Mouse (Mus musculus) forebrain, embryonic 12.5 days (tissue): ENCODE results near the gene Acsl1. TPM values are rescaled to one million over a fixed set of nuclear protein-coding genes. Genes with fewer than 3 reads are reported as not detected.

Experiments used
- ATAC-seq: fragments of 200-750 bp; cut with Nextera tagmentation; 2 replicates; pipeline ENCODE4 v1.8.0; 2017; ENCODE audit warnings: moderate TSS enrichment; ENCODE audit not compliant: low FRiP score
- H3K27ac ChIP-seq: fragments of 300-500 bp; sonication (generic); 2 replicates; pipeline ENCODE4 v1.5.1; 2016; ENCODE audit warnings: mild to moderate bottlenecking
- H3K27me3 ChIP-seq: fragments of 300-500 bp; sonication (generic); 2 replicates; pipeline ENCODE4 v1.6.1; 2016; ENCODE audit warnings: mild to moderate bottlenecking
- H3K36me3 ChIP-seq: fragments of 300-500 bp; sonication (generic); replicated peaks from 2 replicates; pipeline ENCODE4 v1.6.1; 2016; ENCODE audit warnings: mild to moderate bottlenecking
- H3K4me1 ChIP-seq: fragments of 300-500 bp; sonication (generic); 2 replicates; pipeline ENCODE4 v1.6.1; 2016
- H3K4me2 ChIP-seq: fragments of 300-500 bp; sonication (generic); 2 replicates; pipeline ENCODE4 v1.6.1; 2016; ENCODE audit warnings: mild to moderate bottlenecking, moderate library complexity
- H3K4me3 ChIP-seq: fragments of 300-500 bp; sonication (generic); replicated peaks from 2 replicates; pipeline ENCODE4 v1.5.1; 2016; ENCODE audit warnings: mild to moderate bottlenecking
- H3K9ac ChIP-seq: fragments of 300-500 bp; sonication (generic); 2 replicates; pipeline ENCODE4 v1.6.1; 2016; ENCODE audit warnings: mild to moderate bottlenecking
- H3K9me3 ChIP-seq: fragments of 300-500 bp; sonication (generic); 2 replicates; pipeline ENCODE4 v1.6.1; 2016
- WGBS: fragments of 180-500 bp; shearing (Covaris S2); methylation state at CpG from one replicate; pipeline ENCODE4 v1.1.7; 2016; 5-methylcytosine and 5-hydroxymethylcytosine counted together
- polyA plus RNA-seq: library from polyadenylated mRNA; unstranded; fragments of >200 nt; fragmentation: Nextera tagmentation; extraction: Ambion mirVana; gene quantifications from 2 replicates; pipeline ENCODE4 v1.2.1, GENCODE M21; 2016

Acsl1 gene
- polyA plus RNA-seq, 1 experiment from 2014 or later = 7.0 TPM

GRCm38 (mm10) chr8:46520667-46521066 is 49.8 kb downstream of the Acsl1 start:
- no peak overlapping the region for H3K27ac ChIP-seq
- H3K9me3 ChIP-seq = no peaks in the 10 kb centered on the region
- no peak overlapping the region for H3K4me3 ChIP-seq
- 93% methylated on average over 6 of the region's 6 CpGs for WGBS
- H3K4me1 ChIP-seq = no peaks in the 10 kb centered on the region
- ATAC-seq = no peak
- H3K36me3 ChIP-seq = no peaks in the 10 kb centered on the region
- no peak overlapping the region for H3K9ac ChIP-seq
- H3K27me3 ChIP-seq = no peaks in the 10 kb centered on the region
- H3K4me2 ChIP-seq = no peak overlapping the region

- H3K9ac ChIP-seq = no peak overlapping the region
- no peak overlapping the region for H3K27ac ChIP-seq
- no peak overlapping the region for H3K4me2 ChIP-seq
- no peak overlapping the region for H3K4me3 ChIP-seq
- H3K4me1 ChIP-seq = 0 out of 2 replicates have a peak, but pooled peaks cover 7% of the 10 kb centered on the region
- 84% methylated on average over 8 of the region's 8 CpGs for WGBS
- H3K9me3 ChIP-seq = no peaks in the 10 kb centered on the region
- no peaks in the 10 kb centered on the region for H3K36me3 ChIP-seq
- H3K27me3 ChIP-seq = no peaks in the 10 kb centered on the region
- no peak for ATAC-seq
Measured at GRCm38 (mm10) chr8:46526098-46526497, 55.3 kb downstream of the Acsl1 start.

GRCm38 (mm10) chr8:46526821-46527220 is 56.0 kb downstream of the Acsl1 start:
- Histone ChIP-seq H3K9me3 (no peaks in the 10 kb centered on the region), H3K36me3 (no peaks in the 10 kb centered on the region), H3K4me3 (no peak overlapping the region), H3K4me2 (no peak overlapping the region), H3K4me1 (0 out of 2 replicates have a peak, but pooled peaks cover 7% of the 10 kb centered on the region), H3K27me3 (no peaks in the 10 kb centered on the region), H3K9ac (no peak overlapping the region), H3K27ac (no peak overlapping the region)
- ATAC-seq = peak; percentile 30; the same call in 1 of the 2 replicates
- 80% methylated on average over 10 of the region's 10 CpGs for WGBS

DNA sequence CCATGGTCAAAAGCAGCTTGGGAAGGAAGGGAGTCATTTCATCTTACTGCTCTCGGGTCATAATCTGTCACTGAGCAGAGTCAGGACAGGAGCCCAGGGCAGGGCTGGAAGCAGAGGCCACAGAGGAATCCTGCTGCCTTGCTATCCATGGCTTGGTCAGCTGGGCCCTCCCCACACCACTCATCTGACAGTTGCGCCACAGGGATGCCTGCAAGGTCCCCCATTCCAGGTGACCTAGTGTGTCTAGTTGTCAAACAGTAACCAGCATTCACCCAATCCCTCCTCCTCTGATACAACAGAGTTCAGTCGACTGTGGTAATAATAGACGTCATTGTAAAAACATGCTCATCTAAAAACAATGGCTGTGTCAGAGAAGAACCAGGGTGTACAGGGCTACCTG is 58.7 kb downstream of the Acsl1 start:
- no peak for ATAC-seq
- Histone ChIP-seq H3K4me2 (no peak overlapping the region), H3K27ac (no peak overlapping the region), H3K9ac (no peak overlapping the region), H3K9me3 (no peaks in the 10 kb centered on the region), H3K4me3 (no peak overlapping the region), H3K27me3 (no peaks in the 10 kb centered on the region), H3K4me1 (0 out of 2 replicates have a peak, but pooled peaks cover 7% of the 10 kb centered on the region), H3K36me3 (no peaks in the 10 kb centered on the region)
- WGBS = 87% methylated on average over 4 of the region's 4 CpGs

GRCm38 (mm10) chr8:46530541-46530940 is 59.7 kb downstream of the Acsl1 start:
- no peak for ATAC-seq
- Histone ChIP-seq H3K27ac (no peak overlapping the region), H3K4me1 (0 out of 2 replicates have a peak, but pooled peaks cover 7% of the 10 kb centered on the region), H3K9ac (no peak overlapping the region), H3K4me2 (no peak overlapping the region), H3K9me3 (no peaks in the 10 kb centered on the region), H3K27me3 (no peaks in the 10 kb centered on the region), H3K36me3 (no peaks in the 10 kb centered on the region), H3K4me3 (no peak overlapping the region)
- WGBS = 52% methylated on average over 4 of the region's 4 CpGs

DNA sequence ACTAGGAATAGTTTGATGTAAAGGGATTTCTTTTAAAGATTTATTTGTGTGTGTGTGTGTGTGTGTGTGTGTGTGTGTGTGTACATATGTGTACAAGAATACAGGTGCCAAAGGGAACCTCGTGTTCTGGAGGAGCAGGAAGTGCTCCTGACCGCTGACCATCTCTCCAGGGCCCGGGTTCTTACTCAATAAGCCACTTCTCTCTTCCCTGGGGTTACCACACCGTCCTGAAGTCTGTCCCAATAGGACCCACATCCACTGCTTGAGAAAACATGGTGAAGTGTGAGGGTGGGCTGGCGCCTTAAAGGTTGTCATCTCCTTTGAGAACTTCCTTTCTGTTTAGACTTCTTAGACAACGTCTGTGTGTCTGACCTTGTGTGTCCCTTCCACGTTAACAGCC is 63.1 kb downstream of the Acsl1 start:
- 89% methylated on average over 7 of the region's 7 CpGs for WGBS

DNA sequence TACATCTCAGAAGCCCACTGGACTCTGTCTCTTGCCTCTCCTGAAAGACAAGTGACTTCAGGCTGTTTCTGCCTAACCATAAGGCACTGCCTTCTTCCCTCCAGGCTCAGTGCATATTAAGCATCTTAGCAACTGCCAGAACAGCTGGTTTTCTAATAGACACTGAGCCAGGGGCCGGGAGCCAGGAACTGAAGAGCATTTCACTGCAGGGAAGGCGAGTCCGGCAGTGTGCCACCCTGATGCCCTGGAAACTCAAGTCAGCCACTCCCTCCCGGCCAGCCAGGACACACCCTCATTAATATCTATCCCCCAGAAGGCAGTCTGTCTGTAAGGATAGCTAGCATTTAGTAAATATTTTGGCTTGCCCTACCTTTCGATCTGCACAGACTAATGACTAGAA is 68.9 kb downstream of the Acsl1 start:
- Histone ChIP-seq H3K9ac (no peak overlapping the region), H3K27ac (no peak overlapping the region), H3K4me3 (no peak overlapping the region), H3K4me2 (no peak overlapping the region), H3K27me3 (no peaks in the 10 kb centered on the region), H3K4me1 (peaks cover 4% of the 10 kb centered on the region; the same call in 1 of the 2 replicates), H3K9me3 (no peaks in the 10 kb centered on the region), H3K36me3 (no peaks in the 10 kb centered on the region)
- WGBS = 64% methylated on average over 5 of the region's 5 CpGs
- no peak for ATAC-seq

More for the DNA sequence above, 63.1 kb downstream of the Acsl1 start:
- no peaks in the 10 kb centered on the region for H3K4me1 ChIP-seq
- H3K36me3 ChIP-seq = no peaks in the 10 kb centered on the region
- no peak overlapping the region for H3K9ac ChIP-seq
- H3K9me3 ChIP-seq = no peaks in the 10 kb centered on the region
- no peak overlapping the region for H3K4me3 ChIP-seq
- no peak overlapping the region for H3K4me2 ChIP-seq
- no peaks in the 10 kb centered on the region for H3K27me3 ChIP-seq
- H3K27ac ChIP-seq = no peak overlapping the region
- ATAC-seq = no peak

GRCm38 (mm10) chr8:46543191-46543590 is 72.4 kb downstream of the Acsl1 start:
- no peaks in the 10 kb centered on the region for H3K9me3 ChIP-seq
- 88% methylated on average over 7 of the region's 7 CpGs for WGBS
- no peak for ATAC-seq

DNA sequence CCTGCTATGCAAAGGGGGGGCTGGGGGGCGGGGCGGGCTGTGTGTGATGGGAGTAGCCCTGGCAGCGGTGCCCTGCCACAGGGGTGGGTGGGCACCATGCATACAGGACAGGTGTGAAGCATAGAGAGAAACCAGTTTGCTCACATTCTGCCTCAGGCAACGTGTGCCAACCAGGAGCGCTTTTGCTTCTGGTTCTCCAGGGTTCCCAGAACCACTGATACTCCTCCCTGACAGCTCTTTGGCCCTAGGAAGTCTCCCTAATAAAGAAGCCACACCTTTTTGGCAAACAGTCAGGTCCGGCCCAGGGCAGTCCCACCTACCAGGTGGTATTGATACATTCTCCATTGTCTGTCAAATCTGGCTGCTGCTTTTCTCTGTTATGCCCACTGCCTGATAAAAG is 72.8 kb downstream of the Acsl1 start:
- 67% methylated on average over 6 of the region's 6 CpGs for WGBS
- Histone ChIP-seq H3K27me3 (no peaks in the 10 kb centered on the region), H3K4me1 (peaks cover 4% of the 10 kb centered on the region; the same call in 1 of the 2 replicates), H3K36me3 (no peaks in the 10 kb centered on the region), H3K4me3 (no peak overlapping the region), H3K27ac (no peak overlapping the region), H3K4me2 (no peak overlapping the region), H3K9ac (no peak overlapping the region), H3K9me3 (no peaks in the 10 kb centered on the region)
- ATAC-seq = no peak

More at GRCm38 (mm10) chr8:46543191-46543590, 72.4 kb downstream of the Acsl1 start:
- Histone ChIP-seq H3K9ac (no peak overlapping the region), H3K27me3 (no peaks in the 10 kb centered on the region), H3K36me3 (no peaks in the 10 kb centered on the region), H3K4me3 (no peak overlapping the region), H3K4me1 (peaks cover 4% of the 10 kb centered on the region; the same call in 1 of the 2 replicates), H3K27ac (no peak overlapping the region), H3K4me2 (no peak overlapping the region)

DNA sequence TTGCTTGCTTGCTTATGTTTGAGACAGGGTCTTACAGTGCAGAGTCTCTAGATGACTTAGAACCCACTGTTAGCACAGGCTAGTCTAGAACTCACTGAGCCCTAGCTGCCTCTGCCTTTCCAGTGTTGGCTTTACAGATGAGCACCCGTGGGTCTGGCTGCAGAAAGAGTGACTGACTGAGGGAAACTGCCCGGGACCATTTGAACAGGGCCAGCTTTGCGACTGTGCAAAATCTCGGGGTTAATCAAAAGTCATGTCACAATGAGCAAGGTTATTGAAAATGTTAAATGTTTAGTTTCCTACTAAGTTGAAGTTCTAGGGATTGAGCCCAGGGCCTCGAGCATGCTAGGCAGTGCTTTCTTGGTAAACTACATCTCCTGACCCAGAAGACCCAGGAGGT is 75.0 kb downstream of the Acsl1 start:
- WGBS = 85% methylated on average over 5 of the region's 5 CpGs
- Histone ChIP-seq H3K4me1 (no peaks in the 10 kb centered on the region), H3K4me3 (no peak overlapping the region), H3K36me3 (no peaks in the 10 kb centered on the region), H3K9me3 (no peaks in the 10 kb centered on the region), H3K9ac (no peak overlapping the region), H3K4me2 (no peak overlapping the region), H3K27me3 (0 out of 2 replicates have a peak, but pooled peaks cover 3% of the 10 kb centered on the region), H3K27ac (no peak overlapping the region)
- ATAC-seq = no peak

DNA sequence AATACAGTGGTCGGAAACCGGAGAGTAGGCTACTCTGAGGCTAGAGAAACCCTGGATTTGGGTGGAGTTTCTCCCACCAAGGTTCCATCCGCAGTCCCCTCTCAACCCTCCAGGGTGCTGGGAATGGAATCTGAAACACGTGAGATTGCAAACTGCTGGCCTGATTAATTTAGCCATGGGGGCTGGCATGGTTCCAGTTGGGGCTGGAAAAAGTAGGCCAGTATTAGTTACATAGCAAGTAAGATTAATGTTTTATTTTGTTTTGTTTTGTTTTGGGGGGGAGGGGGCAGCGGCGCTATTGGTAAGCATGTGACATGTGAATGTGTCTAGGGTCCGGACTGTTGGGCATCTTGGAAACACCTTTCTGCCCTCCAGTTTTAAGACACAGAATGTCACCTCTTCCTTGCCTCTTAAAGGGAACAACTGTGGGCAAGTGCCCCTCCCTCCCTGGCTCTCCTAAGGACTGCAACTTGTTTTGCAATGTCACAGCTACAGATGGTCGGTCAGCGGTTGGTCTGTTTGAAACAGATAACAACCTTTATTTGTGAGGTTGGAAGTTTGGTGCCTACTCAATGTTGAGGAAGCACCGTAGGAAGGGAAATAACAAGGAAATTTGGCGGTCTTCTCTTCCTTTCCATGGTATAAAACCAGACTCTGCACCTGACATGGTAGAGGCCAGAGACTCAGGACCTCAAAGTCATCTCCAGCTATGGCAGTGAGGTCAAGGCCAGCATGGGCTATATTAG is 75.8 kb downstream of the Acsl1 start:
- 84% methylated on average over 11 of the region's 11 CpGs for WGBS
- Histone ChIP-seq H3K27ac (no peak overlapping the region), H3K4me1 (peaks cover 3% of the 10 kb centered on the region; the same call in 1 of the 2 replicates), H3K9me3 (no peaks in the 10 kb centered on the region), H3K36me3 (no peaks in the 10 kb centered on the region), H3K4me3 (no peak overlapping the region), H3K27me3 (0 out of 2 replicates have a peak, but pooled peaks cover 3% of the 10 kb centered on the region), H3K4me2 (no peak overlapping the region), H3K9ac (no peak overlapping the region)
- no peak for ATAC-seq

DNA sequence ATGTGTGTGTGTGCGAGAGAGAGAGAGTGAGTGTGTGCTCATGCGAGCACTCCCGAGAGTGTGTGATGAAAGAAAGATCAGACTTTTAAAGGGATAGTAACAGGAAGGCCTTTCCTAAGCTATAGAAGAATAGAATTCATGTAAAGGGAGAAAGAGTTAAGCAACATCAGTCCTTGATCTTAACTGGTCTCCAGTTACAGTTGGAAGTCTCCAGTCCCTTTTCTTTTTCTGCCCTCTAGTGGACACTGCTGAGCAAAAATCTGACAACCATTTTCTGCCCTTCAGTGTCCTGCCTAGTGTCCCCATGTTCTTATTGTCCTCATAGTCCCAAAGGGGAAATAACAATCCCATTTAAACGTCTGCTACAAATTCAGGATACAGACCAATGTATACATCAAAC is 76.4 kb downstream of the Acsl1 start:
- H3K27me3 ChIP-seq = 0 out of 2 replicates have a peak, but pooled peaks cover 3% of the 10 kb centered on the region
- WGBS = 52% methylated on average over 4 of the region's 4 CpGs
- H3K27ac ChIP-seq = no peak overlapping the region

GRCm38 (mm10) chr8:46550058-46550457 is 79.2 kb downstream of the Acsl1 start:
- H3K4me1 ChIP-seq = peaks cover 16% of the 10 kb centered on the region
- 0 out of 2 replicates have a peak, but pooled peaks cover 3% of the 10 kb centered on the region for H3K27me3 ChIP-seq
- no peaks in the 10 kb centered on the region for H3K36me3 ChIP-seq
- H3K9me3 ChIP-seq = no peaks in the 10 kb centered on the region
- no peak overlapping the region for H3K27ac ChIP-seq
- no peak overlapping the region for H3K4me3 ChIP-seq
- H3K9ac ChIP-seq = no peak overlapping the region
- 87% methylated on average over 8 of the region's 8 CpGs for WGBS
- ATAC-seq = no peak
- no peak overlapping the region for H3K4me2 ChIP-seq

More for the DNA sequence above, 76.4 kb downstream of the Acsl1 start:
- Histone ChIP-seq H3K4me3 (no peak overlapping the region), H3K4me1 (peaks cover 3% of the 10 kb centered on the region), H3K4me2 (no peak overlapping the region), H3K9me3 (no peaks in the 10 kb centered on the region), H3K36me3 (no peaks in the 10 kb centered on the region), H3K9ac (no peak overlapping the region)
- no peak for ATAC-seq
